Mouse (Mus musculus) cerebellum, adult (tissue): ENCODE data around the gene Ash1l.

Experiments
- ATAC-seq: cut with Nextera tagmentation; 2 replicates; pipeline ENCODE4 v1.9.2; 2017; ENCODE audit warnings: mild to moderate bottlenecking, moderate library complexity, mixed read lengths; ENCODE audit not compliant: insufficient number of reproducible peaks, low FRiP score, low TSS enrichment

Ash1l gene

GRCm38 (mm10) chr3:89090694-89091655 is 140.6 kb downstream of the Ash1l start:
- peak; percentile 36 for ATAC-seq

GRCm38 (mm10) chr3:89091811-89092508 is 141.5 kb downstream of the Ash1l start:
- ATAC-seq, result no peak

- no peak; the same call in 1 of the 2 replicates for ATAC-seq
These were observed 142.2 kb downstream of the Ash1l start for GRCm38 (mm10) chr3:89092509-89093090.

- peak; percentile 49 for ATAC-seq
These were observed 142.8 kb downstream of the Ash1l start, which contains the start of gene Rusc1 for GRCm38 (mm10) chr3:89093175-89093574. Gene Rusc1, minus strand, starts transcription at chr3:89093311.

- no peak for ATAC-seq
These were observed 143.6 kb downstream of the Ash1l start for GRCm38 (mm10) chr3:89094021-89094420.

- no peak for ATAC-seq
These were observed 150.4 kb downstream of the Ash1l start, which contains the start of gene Gm43738 for GRCm38 (mm10) chr3:89100811-89101210. Gene Gm43738, minus strand, starts transcription at chr3:89101099.

GRCm38 (mm10) chr3:89101459-89101811 is 151.0 kb downstream of the Ash1l start:
- ATAC-seq, result 0 out of 2 replicates have a peak, but pooled peaks have one; percentile 8

DNA sequence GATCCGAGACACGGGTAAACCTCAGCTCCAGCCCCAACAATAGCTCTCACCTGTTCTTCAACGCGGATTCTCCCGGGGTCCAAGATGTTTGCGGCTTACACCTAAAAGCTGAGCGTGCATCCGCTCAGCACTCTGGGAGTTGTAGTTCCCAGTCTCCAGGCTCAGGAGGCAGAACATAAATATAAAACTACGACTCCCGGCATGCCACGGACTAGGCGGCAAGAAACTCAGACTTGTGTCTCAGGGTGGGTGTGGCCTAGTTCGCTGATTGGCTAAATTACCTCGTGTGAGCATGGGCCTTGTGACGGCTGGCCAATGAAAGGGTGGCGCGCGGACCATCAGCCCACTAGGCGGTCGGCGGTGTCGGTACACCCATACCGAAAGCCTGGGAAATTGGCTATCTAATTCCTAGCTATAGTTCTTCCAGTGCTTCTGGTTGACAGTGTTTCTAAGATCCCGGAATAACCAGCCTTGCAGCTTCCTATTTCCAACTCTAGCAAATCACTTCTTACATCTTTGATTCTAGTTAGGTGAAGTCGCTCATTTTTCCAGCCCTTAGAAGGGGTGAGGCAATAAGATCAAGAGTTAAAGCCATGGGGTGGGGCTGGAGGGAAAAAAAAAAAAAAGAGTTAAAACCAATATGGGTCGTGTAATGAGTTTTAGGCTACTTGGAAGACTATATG is 151.5 kb downstream of the Ash1l start, which contains the start of gene Fdps:
Fdps (minus strand) TSS at position 148 of the 683 bp plus-strand sequence.
- ATAC-seq, result peak; percentile 100

- ATAC-seq, result no peak
These were observed 152.3 kb downstream of the Ash1l start for GRCm38 (mm10) chr3:89102495-89103290.

DNA sequence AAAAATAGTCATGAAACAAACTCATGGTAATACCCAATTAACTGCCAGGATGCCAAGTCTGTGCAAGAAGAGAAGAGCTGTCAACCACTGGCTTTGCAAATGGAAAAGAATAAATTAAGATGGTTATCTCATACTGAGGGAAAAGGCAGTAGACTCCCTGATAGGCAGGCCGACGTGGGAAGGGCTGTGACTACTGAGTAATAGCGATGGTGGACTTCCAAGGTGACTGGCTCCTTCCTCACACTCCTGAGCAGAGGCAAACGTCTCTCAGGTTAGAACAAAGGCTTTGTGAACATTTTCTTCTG is 152.8 kb downstream of the Ash1l start:
- ATAC-seq, result no peak

DNA sequence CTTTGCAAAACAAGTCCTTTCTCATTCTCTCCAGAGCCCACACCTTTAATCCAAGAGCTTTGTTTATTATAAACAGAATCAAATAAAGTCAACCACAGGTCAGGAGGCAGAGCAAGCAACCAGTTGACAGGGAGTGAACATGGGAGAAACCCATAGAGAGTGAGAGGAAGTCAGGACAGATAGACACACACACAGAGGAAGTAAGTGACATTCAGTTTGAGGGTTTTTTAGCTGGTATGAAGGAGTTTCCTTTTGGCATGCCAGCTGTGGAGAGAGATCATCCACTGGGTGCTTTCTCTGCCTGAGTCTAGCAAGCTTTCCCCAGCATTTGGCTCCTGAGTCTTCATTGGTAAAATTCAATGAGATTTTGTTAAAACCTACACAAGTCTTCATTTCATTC is 156.5 kb downstream of the Ash1l start:
- ATAC-seq, result no peak

GRCm38 (mm10) chr3:89107545-89107944 is 157.1 kb downstream of the Ash1l start:
- ATAC-seq, result no peak

DNA sequence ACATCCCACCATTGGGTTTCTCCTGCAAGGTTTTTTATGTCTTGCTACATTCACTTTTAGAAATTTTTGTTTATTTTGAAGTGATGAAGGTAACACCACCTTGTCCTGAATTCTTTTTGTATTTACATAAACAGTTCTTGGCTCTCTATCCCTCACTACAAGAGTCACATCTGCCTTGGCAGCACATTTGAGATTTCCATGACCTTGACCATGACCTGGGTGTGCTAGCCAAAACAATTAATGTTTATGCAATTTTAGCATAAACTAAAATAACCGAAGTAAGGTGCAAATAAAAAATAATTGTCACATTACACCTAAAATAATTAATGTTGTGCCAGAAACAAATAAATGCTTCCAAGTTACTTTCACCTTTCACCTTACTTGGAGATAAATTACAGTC is 157.7 kb downstream of the Ash1l start:
- no peak for ATAC-seq

GRCm38 (mm10) chr3:89113058-89113457 is 162.6 kb downstream of the Ash1l start:
- no peak for ATAC-seq

DNA sequence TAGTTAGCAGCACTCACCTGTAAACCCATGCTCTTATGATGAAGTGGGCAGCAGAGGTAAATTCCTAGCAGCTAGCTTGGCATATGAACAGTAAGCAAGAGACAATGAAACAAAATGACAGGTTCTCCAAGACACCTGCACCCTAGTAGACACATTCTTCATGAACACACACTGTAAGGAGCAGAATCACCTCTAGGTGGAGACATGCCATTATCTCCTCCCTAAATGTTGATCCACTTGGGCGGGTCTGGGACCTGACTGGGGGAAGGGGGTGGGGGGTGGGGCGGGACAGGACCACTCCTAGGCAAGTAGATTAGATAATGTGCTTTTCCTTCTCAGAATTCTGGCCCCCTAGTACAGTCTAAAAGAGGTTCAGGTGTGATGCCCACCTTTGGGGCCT is 165.1 kb downstream of the Ash1l start:
- ATAC-seq, result no peak

DNA sequence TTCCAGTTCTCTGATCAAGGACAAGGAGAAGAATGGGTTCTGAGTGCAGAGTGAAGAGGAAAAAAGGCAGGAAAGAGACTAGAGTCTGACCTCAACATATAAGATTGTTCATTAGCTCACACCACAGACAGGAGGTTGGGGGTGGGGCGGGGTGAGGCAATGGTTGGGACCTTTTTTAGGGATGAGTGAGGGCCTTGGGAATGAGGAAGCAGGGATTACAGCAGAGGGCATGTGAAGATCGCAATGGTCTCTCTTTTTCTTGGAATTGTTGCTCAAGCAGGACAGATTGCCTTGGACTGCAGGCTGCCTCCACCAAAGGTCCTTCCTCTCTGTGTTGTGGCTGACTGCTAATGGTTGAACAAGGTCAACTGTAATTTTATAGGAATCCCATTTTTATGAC is 172.9 kb downstream of the Ash1l start:
- no peak for ATAC-seq

DNA sequence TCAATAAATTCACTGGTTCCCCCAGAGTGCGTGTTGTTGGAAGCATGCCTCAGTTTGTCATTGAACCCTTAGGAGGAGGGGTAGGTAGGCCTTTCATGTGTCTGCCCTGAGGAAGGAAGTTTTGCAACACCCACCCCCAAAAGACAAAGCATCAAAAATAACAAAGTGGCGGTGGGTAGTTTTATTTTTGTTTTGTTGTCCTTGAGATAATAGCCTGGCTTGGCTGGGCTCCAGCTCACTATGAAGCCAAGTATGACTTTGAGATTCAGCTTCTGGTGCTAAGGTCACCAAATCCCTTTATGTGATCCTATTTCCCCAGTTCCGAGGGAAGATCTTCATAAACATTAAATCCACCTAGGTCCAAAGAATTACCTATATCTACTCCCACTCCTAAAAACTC is 173.8 kb downstream of the Ash1l start:
- no peak for ATAC-seq

DNA sequence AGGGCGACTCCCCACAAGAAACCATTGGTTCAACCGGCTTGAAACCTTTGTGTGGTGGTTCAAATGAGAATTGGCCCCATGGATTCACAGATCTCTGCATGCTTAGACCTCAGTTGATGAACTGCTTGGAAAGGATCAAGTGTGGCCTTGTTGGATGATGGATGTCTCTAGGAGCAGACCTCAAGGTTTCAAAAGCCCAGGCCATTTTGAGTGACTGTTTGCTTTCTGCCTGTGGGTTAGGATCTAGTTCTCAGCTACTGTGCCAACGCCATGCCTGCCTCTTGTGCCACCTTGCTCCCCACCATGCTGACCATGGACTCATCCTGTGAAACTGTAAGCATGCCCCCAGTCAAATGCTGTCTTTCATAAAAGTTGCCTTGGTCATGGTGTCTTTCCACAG is 175.6 kb downstream of the Ash1l start:
- ATAC-seq, result no peak
